Mouse (Mus musculus) bone marrow, adult 2 months (tissue): Measurements from ENCODE around the gene Sqstm1. TPM values are rescaled to one million over a fixed set of nuclear protein-coding genes. Genes with fewer than 3 reads are reported as not detected.

ENCODE experiments used
- H3K27ac ChIP-seq: fragments of 200-500 bp; 2 replicates; pipeline ENCODE4 v1.5.1; 2012; ENCODE audit warnings: low read depth, mild to moderate bottlenecking, control low read depth, inconsistent platforms, low read length; ENCODE audit not compliant: control insufficient read depth, poor library complexity, insufficient read depth
- H3K4me1 ChIP-seq: fragments of 200-500 bp; 2 replicates; pipeline ENCODE4 v1.6.1; 2011; ENCODE audit warnings: low read length; ENCODE audit not compliant: control insufficient read depth, insufficient read depth
- H3K4me3 ChIP-seq: fragments of 200-500 bp; replicated peaks from 2 replicates; pipeline ENCODE3; 2011; ENCODE audit warnings: mild to moderate bottlenecking, low read depth, low read length, control low read depth; ENCODE audit not compliant: control insufficient read depth
- CTCF ChIP-seq: fragments of 200-500 bp; IDR thresholded peaks from 2 replicates; pipeline ENCODE4 v1.5.1; 2011; ENCODE audit warnings: low read length, control low read depth; ENCODE audit not compliant: control insufficient read depth, insufficient read depth
- POLR2A ChIP-seq: fragments of 200-500 bp; IDR thresholded peaks from 2 replicates; pipeline ENCODE4 v1.6.1; 2011; ENCODE audit warnings: low read depth, mild to moderate bottlenecking, control low read depth, low read length, borderline replicate concordance; ENCODE audit not compliant: control insufficient read depth
- WGBS: fragments of 180-500 bp; shearing (Covaris S2); methylation state at CpG from one replicate; pipeline ENCODE4 v1.1.7; 2018; 5-methylcytosine and 5-hydroxymethylcytosine counted together
- polyA plus RNA-seq: library from polyadenylated mRNA; stranded (reverse); fragments of >200 nt; gene quantifications from 2 replicates; pipeline ENCODE4 v1.2.4, GENCODE M21; 2011; ENCODE audit warnings: low replicate concordance; ENCODE audit not compliant: missing spikeins, insufficient read depth, insufficient read length

The Sqstm1 gene
- polyA plus RNA-seq, 1 experiment, result 172 TPM

DNA sequence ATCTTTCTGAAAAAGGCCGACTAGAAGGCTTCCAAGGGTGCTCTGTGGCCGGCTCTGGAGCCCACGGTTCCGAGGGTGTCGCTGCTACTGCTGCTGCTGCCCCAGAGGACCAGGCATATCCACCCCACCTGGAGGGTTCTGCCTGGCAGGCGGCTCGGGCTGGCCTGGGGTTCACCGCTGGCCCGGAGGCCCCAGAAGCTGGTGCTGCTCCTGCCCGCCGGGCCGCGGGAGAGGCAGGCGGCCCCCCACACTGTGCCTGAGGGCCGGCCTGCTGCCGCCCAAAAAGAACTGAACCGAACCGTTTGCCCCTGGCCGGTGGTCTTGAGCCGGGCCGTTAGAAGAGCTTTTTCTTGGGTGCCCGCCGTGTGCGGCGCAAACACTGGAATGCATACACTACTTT, 24.0 kb upstream of the Sqstm1 start:
- peaks cover 8% of the 10 kb centered on the region; the same call in 1 of the 2 replicates for H3K4me1 ChIP-seq
- no peak overlapping the region for H3K27ac ChIP-seq
- WGBS, result 92% methylated on average over 25 of the region's 25 CpGs
- TF ChIP-seq CTCF, result no peak
- no peak for TF ChIP-seq POLR2A
- no peak overlapping the region for H3K4me3 ChIP-seq

GRCm38 (mm10) chr11:50233993-50234392, 23.4 kb upstream of the Sqstm1 start:
- Histone ChIP-seq H3K4me1 (peaks cover 6% of the 10 kb centered on the region; the same call in 1 of the 2 replicates), H3K4me3 (no peak overlapping the region), H3K27ac (no peak overlapping the region)
- WGBS, result 88% methylated on average over 11 of the region's 11 CpGs
- TF ChIP-seq CTCF (peak; percentile 29; the same call in 1 of the 2 replicates), POLR2A (no peak)

- 48% methylated on average over 13 of the region's 13 CpGs for WGBS
- H3K27ac ChIP-seq, result no peak overlapping the region
- TF ChIP-seq POLR2A (no peak), CTCF (no peak)
- peaks cover 8% of the 10 kb centered on the region; the same call in 1 of the 2 replicates for H3K4me1 ChIP-seq
- no peak overlapping the region for H3K4me3 ChIP-seq
Measured at GRCm38 (mm10) chr11:50233022-50233421, 22.4 kb upstream of the Sqstm1 start.

- WGBS, result 34% methylated on average over 8 of the region's 8 CpGs
Measured at GRCm38 (mm10) chr11:50231411-50231810, 20.8 kb upstream of the Sqstm1 start.

DNA sequence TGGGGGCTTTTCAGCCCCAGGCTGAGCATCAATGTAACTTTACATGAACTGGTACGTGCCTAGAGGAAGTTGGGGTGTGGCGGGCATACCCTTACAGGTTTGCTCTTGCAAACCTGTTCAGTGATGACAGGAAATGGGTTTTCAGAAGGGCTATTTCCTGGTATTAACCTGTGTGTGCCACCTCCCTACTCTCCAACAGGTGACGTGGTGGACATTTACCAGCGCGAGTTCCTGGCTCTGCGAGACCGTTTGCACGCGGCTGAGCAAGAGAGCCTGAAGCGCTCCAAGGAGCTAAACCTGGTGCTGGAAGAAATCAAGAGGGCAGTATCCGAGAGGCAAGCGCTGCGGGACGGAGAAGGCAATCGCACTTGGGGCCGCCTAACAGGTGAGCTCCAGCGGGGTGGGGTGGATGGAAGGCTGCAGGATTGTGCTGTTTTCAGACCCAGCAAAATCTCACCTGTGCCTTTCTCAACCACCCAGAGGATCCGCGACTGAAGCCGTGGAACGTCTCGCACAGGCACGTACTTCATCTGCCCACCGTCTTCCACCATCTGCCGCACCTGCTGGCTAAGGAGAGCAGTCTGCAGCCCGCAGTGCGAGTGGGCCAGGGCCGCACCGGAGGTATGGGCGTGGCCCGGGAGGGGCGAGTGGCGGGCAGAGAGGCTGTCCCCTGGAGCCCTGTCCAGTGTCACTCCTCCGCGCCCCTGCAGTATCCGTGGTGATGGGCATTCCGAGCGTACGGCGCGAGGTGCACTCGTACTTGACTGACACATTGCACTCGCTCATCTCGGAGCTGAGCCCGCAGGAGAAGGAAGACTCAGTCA, 20.1 kb upstream of the Sqstm1 start:
- peaks cover 17% of the 10 kb centered on the region for H3K4me1 ChIP-seq
- no peak for TF ChIP-seq POLR2A
- no peak for TF ChIP-seq CTCF
- no peak overlapping the region for H3K4me3 ChIP-seq
- 89% methylated on average over 45 of the region's 45 CpGs for WGBS
- H3K27ac ChIP-seq, result no peak overlapping the region

More at GRCm38 (mm10) chr11:50231411-50231810, 20.8 kb upstream of the Sqstm1 start:
- no peak overlapping the region for H3K4me3 ChIP-seq
- no peak for TF ChIP-seq POLR2A
- peak; percentile 43; the same call in 1 of the 2 replicates for TF ChIP-seq CTCF
- H3K4me1 ChIP-seq, result peaks cover 16% of the 10 kb centered on the region
- H3K27ac ChIP-seq, result no peak overlapping the region

- Histone ChIP-seq H3K4me1 (peaks cover 17% of the 10 kb centered on the region), H3K27ac (peak overlapping the region; percentile 52; the same call in 1 of the 2 replicates)
Measured at GRCm38 (mm10) chr11:50229252-50229910, 18.8 kb upstream of the Sqstm1 start.

DNA sequence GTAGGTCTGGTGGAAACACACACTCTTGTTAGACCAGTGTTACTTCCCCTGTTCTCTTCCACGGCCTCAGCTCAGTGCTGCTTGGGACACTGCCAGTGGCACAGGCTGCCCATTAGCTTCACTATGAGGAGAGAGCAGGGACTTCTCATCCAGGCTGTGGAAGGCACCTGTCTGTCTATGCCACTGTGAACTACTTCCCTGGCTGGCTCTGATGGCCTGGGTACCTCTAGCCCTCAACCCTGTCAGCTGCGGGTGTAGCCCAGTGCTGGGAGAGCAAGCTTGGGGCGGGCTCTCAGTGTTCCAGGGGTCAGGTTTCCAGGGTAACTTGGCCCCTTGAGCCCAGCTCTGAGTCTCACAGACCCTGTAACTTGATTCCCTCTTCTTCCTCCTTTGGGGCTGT, 18.1 kb upstream of the Sqstm1 start:
- TF ChIP-seq POLR2A (no peak), CTCF (no peak)
- Histone ChIP-seq H3K27ac (peak overlapping the region; percentile 11), H3K4me3 (no peak overlapping the region), H3K4me1 (peaks cover 17% of the 10 kb centered on the region)
- 40% methylated on average over 3 of the region's 3 CpGs for WGBS

More at GRCm38 (mm10) chr11:50229252-50229910, 18.8 kb upstream of the Sqstm1 start:
- no peak for TF ChIP-seq CTCF
- TF ChIP-seq POLR2A, result no peak
- 45% methylated on average over 7 of the region's 7 CpGs for WGBS
- no peak overlapping the region for H3K4me3 ChIP-seq

DNA sequence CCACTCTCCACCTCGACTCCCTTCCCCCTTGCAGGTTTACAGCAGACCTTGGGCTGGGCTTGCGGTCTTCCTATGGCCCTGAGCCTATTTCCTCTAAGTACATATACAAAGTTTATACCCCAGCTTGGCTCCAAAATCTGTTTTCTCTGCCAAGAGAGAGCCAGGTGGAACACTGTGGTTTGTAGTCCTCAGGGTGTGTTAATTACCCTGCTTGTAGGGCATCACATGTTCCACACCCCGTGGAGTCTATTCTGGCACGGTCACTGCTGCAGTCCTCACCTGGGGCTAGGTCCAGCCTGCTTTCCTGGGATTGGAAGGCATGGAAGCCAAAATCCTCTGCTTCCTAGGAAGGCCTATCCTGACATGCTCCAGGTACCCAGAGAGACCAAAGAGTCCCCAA, 17.1 kb upstream of the Sqstm1 start:
- Histone ChIP-seq H3K4me1 (peaks cover 17% of the 10 kb centered on the region), H3K4me3 (no peak overlapping the region), H3K27ac (no peak overlapping the region)
- TF ChIP-seq POLR2A (no peak), CTCF (no peak)
- 75% methylated on average over 4 of the region's 4 CpGs for WGBS
